Mouse (Mus musculus): ENCODE data around the gene Ctcfl.

DNA sequence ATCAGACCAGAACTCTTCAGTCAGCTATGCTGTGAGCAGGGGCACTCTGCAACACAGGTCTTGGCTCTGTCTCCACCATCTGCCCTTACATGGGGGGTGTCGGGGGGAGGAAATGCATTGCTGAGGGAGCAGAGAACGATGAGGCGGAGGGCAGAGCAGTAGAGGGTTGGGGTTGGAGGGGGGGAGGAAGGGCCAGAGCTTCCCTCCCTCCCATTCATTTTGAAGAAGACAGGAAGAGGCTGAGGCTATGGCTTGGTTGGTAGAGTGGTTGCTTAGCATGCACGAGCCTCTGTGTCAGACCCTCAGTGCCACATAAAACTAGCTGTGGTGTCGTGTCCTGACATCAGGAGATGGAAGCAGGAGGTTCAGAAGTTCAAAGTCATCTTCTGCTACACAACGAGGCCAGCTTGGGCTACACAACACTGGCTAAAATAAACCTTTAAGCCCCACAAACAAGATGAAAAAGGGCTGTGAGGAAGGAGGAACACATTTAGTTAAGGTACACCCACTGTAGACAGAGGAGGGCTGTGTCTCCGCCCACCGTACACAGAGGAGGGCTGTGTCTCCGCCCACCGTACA, 62.9 kb downstream of the Ctcfl start:
- TF ChIP-seq CTCF (IDR thresholded peaks at IDR 0.05; ENCODE audit: control insufficient read depth, insufficient read depth, insufficient replicate concordance, low read depth, low read length) (no peak), POLR2A (IDR thresholded peaks at IDR 0.05; ENCODE audit: control insufficient read depth, low read depth, low read length) (no peak)

All from testis, adult 2 months (tissue).